Mouse (Mus musculus): ENCODE measurements around the gene Pdhb. TPM values are rescaled to one million over a fixed set of nuclear protein-coding genes. Genes with fewer than 3 reads are reported as not detected.

Pdhb gene
- total and polyA plus RNA-seq, 3 experiments, result 76.1 to 182 (median 79.4) TPM

DNA sequence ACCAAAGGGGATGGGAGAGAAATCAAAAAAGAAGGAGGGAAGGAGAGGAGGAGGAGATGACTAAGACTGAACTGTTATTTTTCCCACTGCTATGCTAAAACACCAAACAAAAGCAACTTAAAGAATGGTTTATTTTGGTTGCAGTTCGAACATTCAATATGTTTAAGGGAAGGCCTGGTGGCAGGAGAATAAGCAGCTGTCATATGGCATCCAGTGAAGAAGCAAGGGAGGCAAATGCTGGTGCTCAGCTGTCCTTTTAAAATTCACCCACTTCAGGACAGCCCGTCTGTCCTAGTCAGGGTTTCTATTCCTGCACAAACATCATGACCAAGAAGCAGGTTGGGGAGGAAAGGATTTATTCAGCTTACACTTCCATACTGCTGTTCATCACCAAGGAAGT is 55.5 kb downstream of the Pdhb start:
- Histone ChIP-seq H3K27me3 (ENCODE audit: insufficient read depth, low read length) (no peaks in the 10 kb centered on the region), H3K9me3 (replicated peaks) (no peaks in the 10 kb centered on the region), H3K36me3 (replicated peaks) (peaks cover 5% of the 10 kb centered on the region), H3K4me3 (ENCODE audit: low read depth, low read length) (no peak overlapping the region), H3K4me1 (ENCODE audit: insufficient read depth, low read depth, low read length) (no peaks in the 10 kb centered on the region)
- ATAC-seq (ENCODE audit: extremely low read depth, insufficient number of reproducible peaks, low FRiP score, poor library complexity, severe bottlenecking) (no peak), DNase-seq (ENCODE audit: low spot score) (no peak)
- TF ChIP-seq POLR2AphosphoS5 (IDR thresholded peaks at IDR 0.05; ENCODE audit: insufficient replicate concordance, low read depth, low read length) (no peak), CTCF (IDR thresholded peaks at IDR 0.05; ENCODE audit: low read depth, low read length) (no peak), TAL1 (conservative IDR thresholded peaks at IDR 0.05; ENCODE audit: low read depth, low read length) (no peak), GATA2 (IDR thresholded peaks at IDR 0.05; ENCODE audit: borderline replicate concordance, low read depth, low read length) (no peak), GATA1 (IDR thresholded peaks at IDR 0.05; ENCODE audit: borderline replicate concordance, low read length) (no peak)

Other genes with a start within 250 kb of the Pdhb start
- not detected in 2 replicates for gene Gm45521, start 215.7 kb downstream of the Pdhb start, total RNA-seq (2014; fragmentation: Nextera tagmentation)
- not detected in 2 replicates for gene Gm45521, start 215.7 kb downstream of the Pdhb start, total RNA-seq (2017)
- gene Gm45521, start 215.7 kb downstream of the Pdhb start, polyA plus RNA-seq (2012), result not detected in 2 replicates
- not detected in 2 replicates for gene Dnase1l3, start 178.5 kb downstream of the Pdhb start, total RNA-seq (2014; fragmentation: Nextera tagmentation)
- gene Dnase1l3, start 178.5 kb downstream of the Pdhb start, total RNA-seq (2017), result 0.05 and 0.64 TPM in 2 replicates
- not detected in 2 replicates for gene Dnase1l3, start 178.5 kb downstream of the Pdhb start, polyA plus RNA-seq (2012)
- gene Abhd6, start 170.1 kb downstream of the Pdhb start, total RNA-seq (2014; fragmentation: Nextera tagmentation), result not detected in 2 replicates
- 0.06 TPM in 1 of 2 replicates, not detected in the other for gene Abhd6, start 170.1 kb downstream of the Pdhb start, total RNA-seq (2017)
- not detected in 2 replicates for gene Abhd6, start 170.1 kb downstream of the Pdhb start, polyA plus RNA-seq (2012)
- gene Rpp14, start 92.7 kb downstream of the Pdhb start, total RNA-seq (2014; fragmentation: Nextera tagmentation), result 11.2 and 12.0 TPM in 2 replicates
- gene Rpp14, start 92.7 kb downstream of the Pdhb start, total RNA-seq (2017), result 52.7 and 62.4 TPM in 2 replicates
- gene Rpp14, start 92.7 kb downstream of the Pdhb start, polyA plus RNA-seq (2012), result 3.0 and 7.1 TPM in 2 replicates
- 10.9 and 14.0 TPM in 2 replicates for gene Pxk, start 74.8 kb downstream of the Pdhb start, total RNA-seq (2014; fragmentation: Nextera tagmentation)
- gene Pxk, start 74.8 kb downstream of the Pdhb start, total RNA-seq (2017), result 5.3 and 6.1 TPM in 2 replicates
- gene Pxk, start 74.8 kb downstream of the Pdhb start, polyA plus RNA-seq (2012), result 2.1 and 2.7 TPM in 2 replicates
- 3.1 and 4.6 TPM in 2 replicates for gene Kctd6, start 41.1 kb upstream of the Pdhb start, total RNA-seq (2014; fragmentation: Nextera tagmentation)
- gene Kctd6, start 41.1 kb upstream of the Pdhb start, total RNA-seq (2017), result 9.3 and 9.9 TPM in 2 replicates
- gene Kctd6, start 41.1 kb upstream of the Pdhb start, polyA plus RNA-seq (2012), result 0.64 and 0.70 TPM in 2 replicates
- not detected in 2 replicates for gene Acox2, start 86.3 kb upstream of the Pdhb start, total RNA-seq (2014; fragmentation: Nextera tagmentation)
- not detected in 2 replicates for gene Acox2, start 86.3 kb upstream of the Pdhb start, total RNA-seq (2017)
- gene Acox2, start 86.3 kb upstream of the Pdhb start, polyA plus RNA-seq (2012), result not detected in 2 replicates
- not detected in 2 replicates for gene Fam107a, start 145.0 kb upstream of the Pdhb start, total RNA-seq (2014; fragmentation: Nextera tagmentation)
- 0.05 and 0.06 TPM in 2 replicates for gene Fam107a, start 145.0 kb upstream of the Pdhb start, total RNA-seq (2017)
- not detected in 2 replicates for gene Fam107a, start 145.0 kb upstream of the Pdhb start, polyA plus RNA-seq (2012)
- not detected in 2 replicates for gene Oit1, start 205.7 kb upstream of the Pdhb start, total RNA-seq (2014; fragmentation: Nextera tagmentation)
- not detected in 2 replicates for gene Oit1, start 205.7 kb upstream of the Pdhb start, total RNA-seq (2017)
- not detected in 2 replicates for gene Oit1, start 205.7 kb upstream of the Pdhb start, polyA plus RNA-seq (2012)

Measured in G1E (cell line).